Comparison of ENCODE assay signal across 24 mouse cellular contexts in genomic region chr1:65730262-65730661, GRCm38 (mm10).
A peak's percentile ranks its signal among the peaks of the same experiment; 100 is the strongest.
DNase-seq lines count a peak whose midpoint lies in the region; ATAC-seq lines count a peak whose summit lies in the region.
"Had no signal": no experiment of that assay in that cellular context is flagged by ENCODE, and none has a peak within 500 bp of the region (broad histone marks: within the 10 kb centered on the region; RNA-seq: fewer than 3 reads in every experiment).

No protein-coding gene starts in this region.

- no peak overlapping the region for H3K4me3 ChIP-seq in forebrain, embryonic 16.5 days (replicated peaks; ENCODE audit: low read length)
- H3K4me3 ChIP-seq in forebrain, embryonic 12.5 days (replicated peaks), result no peak overlapping the region
- H3K4me3 ChIP-seq: forebrain, embryonic 10.5 days; forebrain, embryonic 15.5 days; heart, embryonic 12.5 days; heart, embryonic 15.5 days; hindbrain, embryonic 10.5 days; hindbrain, embryonic 13.5 days; intestine, embryonic 15.5 days had no signal

- no peaks in the 10 kb centered on the region for H3K4me1 ChIP-seq in forebrain, embryonic 16.5 days (replicated peaks; ENCODE audit: control insufficient read depth, insufficient read depth, low read length)
- no peaks in the 10 kb centered on the region for H3K4me1 ChIP-seq in forebrain, embryonic 12.5 days
- H3K4me1 ChIP-seq: forebrain, embryonic 10.5 days; forebrain, embryonic 15.5 days; heart, embryonic 12.5 days; heart, embryonic 15.5 days; hindbrain, embryonic 10.5 days; hindbrain, embryonic 13.5 days; intestine, embryonic 15.5 days had no signal

- ATAC-seq in forebrain, embryonic 16.5 days, result 0 out of 2 replicates have a peak, but pooled peaks have one; percentile 40
- no peak for ATAC-seq in forebrain, embryonic 12.5 days (ENCODE audit: low FRiP score)
- ATAC-seq: activated CD4-positive, CD25-positive, alpha-beta regulatory T cell, adult 4 months; forebrain, embryonic 15.5 days; hindbrain, embryonic 16.5 days; intestine, embryonic 15.5 days had no signal

- H3K4me2 ChIP-seq in forebrain, embryonic 16.5 days (ENCODE audit: low read length), result no peak overlapping the region
- no peak overlapping the region for H3K4me2 ChIP-seq in forebrain, embryonic 12.5 days
- H3K4me2 ChIP-seq: forebrain, embryonic 15.5 days; heart, embryonic 12.5 days; heart, embryonic 15.5 days; hindbrain, embryonic 13.5 days; intestine, embryonic 15.5 days had no signal

- no peaks in the 10 kb centered on the region for H3K9me3 ChIP-seq in forebrain, embryonic 16.5 days (ENCODE audit: control insufficient read depth, low read length)
- H3K9me3 ChIP-seq in forebrain, embryonic 12.5 days, result no peaks in the 10 kb centered on the region
- H3K9me3 ChIP-seq: forebrain, embryonic 10.5 days; forebrain, embryonic 15.5 days; heart, embryonic 12.5 days; heart, embryonic 15.5 days; hindbrain, embryonic 10.5 days; hindbrain, embryonic 13.5 days; intestine, embryonic 15.5 days had no signal

- H3K27ac ChIP-seq in forebrain, embryonic 16.5 days (ENCODE audit: low read length), result no peak overlapping the region
- H3K27ac ChIP-seq in forebrain, embryonic 12.5 days, result no peak overlapping the region
- H3K27ac ChIP-seq: forebrain, embryonic 10.5 days; forebrain, embryonic 15.5 days; heart, embryonic 15.5 days; hindbrain, embryonic 10.5 days; hindbrain, embryonic 13.5 days; intestine, embryonic 15.5 days had no signal

- WGBS in forebrain, embryonic 16.5 days, result 69% methylated on average over 3 of the region's 3 CpGs
- 93% methylated on average over 3 of the region's 3 CpGs for WGBS in forebrain, embryonic 12.5 days

- H3K36me3 ChIP-seq in forebrain, embryonic 16.5 days (ENCODE audit: control insufficient read depth, insufficient read depth), result no peaks in the 10 kb centered on the region
- H3K36me3 ChIP-seq in forebrain, embryonic 12.5 days (replicated peaks), result no peaks in the 10 kb centered on the region
- H3K36me3 ChIP-seq: forebrain, embryonic 10.5 days; forebrain, embryonic 15.5 days; heart, embryonic 12.5 days; heart, embryonic 15.5 days; hindbrain, embryonic 10.5 days; hindbrain, embryonic 13.5 days; intestine, embryonic 15.5 days had no signal

- no peaks in the 10 kb centered on the region for H3K27me3 ChIP-seq in forebrain, embryonic 16.5 days (replicated peaks; ENCODE audit: control insufficient read depth, insufficient read depth, low read length)
- H3K27me3 ChIP-seq in forebrain, embryonic 12.5 days, result no peaks in the 10 kb centered on the region
- H3K27me3 ChIP-seq: forebrain, embryonic 15.5 days; heart, embryonic 12.5 days; heart, embryonic 15.5 days; hindbrain, embryonic 13.5 days; intestine, embryonic 15.5 days had no signal

- H3K9ac ChIP-seq in forebrain, embryonic 16.5 days (replicated peaks; ENCODE audit: low read depth, low read length), result no peak overlapping the region
- no peak overlapping the region for H3K9ac ChIP-seq in forebrain, embryonic 12.5 days
- H3K9ac ChIP-seq: forebrain, embryonic 15.5 days; heart, embryonic 12.5 days; heart, embryonic 15.5 days; hindbrain, embryonic 13.5 days; intestine, embryonic 15.5 days had no signal

- DNase-seq in frontal cortex, postnatal 36 days (ENCODE audit: low spot score in 2 of 2), result peak; percentile 2 to 26
- DNase-seq in frontal cortex, postnatal 14 days (ENCODE audit: low spot score in 2 of 2), result no peak
- DNase-seq in right cerebral cortex, adult 18-20 months, result peak; percentile 15
- no peak for DNase-seq in right cerebral cortex, postnatal 14 days
- DNase-seq: adrenal gland, adult 8-10 months; adrenal gland, postnatal 25 days; cerebellum, adult 18-20 months; cerebellum, adult 9-10 months; cerebellum, postnatal 14 days; gastrocnemius, postnatal 25 days; heart, adult 18-20 months; heart, postnatal 10 days; heart, postnatal 36 days had no signal

Comparison
In these comparisons a context has a peak if more than half of its experiments do, and no peak if none do; other contexts are left out.
1. DNase-seq: peak in frontal cortex, postnatal 36 days (2 of 2) and right cerebral cortex, adult 18-20 months (single experiment); none in frontal cortex, postnatal 14 days (0 of 2) and right cerebral cortex, postnatal 14 days (single experiment).